Mouse (Mus musculus) kidney, postnatal 25 days (tissue): ENCODE measurements at regions not wholly inside any gene's neighbourhood (a gene's known extent, or its start where the extent isn't known, plus 50 kb on each side); places are given as distances from the start of the nearest gene placed in this dataset.
A peak's percentile ranks its signal among the peaks of the same experiment; 100 is the strongest.

Experiments
- DNase-seq, 2 experiments: peaks; one replicate each; pipeline ENCODE4 v3.0.0; 2021; ENCODE audit warnings: mixed read lengths in 2 of 2

DNA sequence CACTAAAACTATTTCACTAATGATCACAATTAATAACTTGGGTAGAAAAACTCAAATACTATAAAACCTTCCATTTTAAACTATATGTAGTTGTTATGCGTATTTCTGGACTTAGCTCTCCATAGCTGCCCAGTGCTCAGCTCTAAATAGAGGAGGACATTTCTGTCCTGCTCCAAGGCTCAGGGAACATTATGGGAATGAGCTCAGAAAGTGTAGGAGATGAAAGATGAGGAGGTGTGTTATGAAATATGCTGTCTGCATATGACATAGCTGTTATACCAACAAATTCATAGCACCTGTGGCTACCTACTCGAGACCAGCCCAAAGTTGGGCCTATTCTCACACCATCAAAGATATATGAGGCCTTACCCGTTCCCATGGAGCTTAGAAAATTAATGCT, 106.3 kb downstream of the Aldh8a1 start:
- DNase-seq = no peak

DNA sequence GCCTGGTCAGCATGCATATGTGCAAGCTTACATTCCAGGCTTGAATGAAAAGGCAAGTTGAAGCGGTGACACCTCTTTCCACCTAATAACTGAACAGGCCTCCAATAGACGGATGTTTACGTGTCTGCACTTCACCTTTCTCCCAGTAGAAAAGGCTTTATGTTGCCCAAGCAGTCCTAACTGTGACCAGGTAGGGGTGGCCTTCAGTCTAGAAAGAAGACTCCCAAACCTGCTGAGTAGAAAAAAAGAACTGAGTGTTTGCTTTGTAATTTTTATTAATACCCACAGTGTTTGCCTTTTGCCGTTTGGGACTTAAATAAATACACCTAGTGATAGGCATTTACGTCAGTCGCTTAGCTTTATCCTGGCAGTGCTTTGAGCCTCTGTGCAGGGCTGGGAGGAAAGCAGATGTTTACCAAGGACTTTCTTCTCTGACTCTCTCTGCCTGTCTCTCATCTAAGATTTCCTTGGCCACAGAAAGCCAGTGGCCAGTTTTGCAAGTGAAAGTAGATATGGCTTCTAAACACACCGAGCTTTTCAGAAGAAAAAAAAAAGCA, 104.5 kb upstream of the 1700020N01Rik start:
- no peak for DNase-seq

- peak; percentile 84 for DNase-seq
Observed at GRCm38 (mm10) chr10:21490910-21491309, 102.0 kb upstream of the 1700020N01Rik start.

GRCm38 (mm10) chr10:21492254-21492894, 100.6 kb upstream of the 1700020N01Rik start:
- peak in 1 of 2 experiments; percentile 40 for DNase-seq

- DNase-seq = no peak
Observed at GRCm38 (mm10) chr10:21494536-21494935, 98.4 kb upstream of the 1700020N01Rik start.

- DNase-seq = no peak
Observed at GRCm38 (mm10) chr10:21497110-21497509, 95.8 kb upstream of the 1700020N01Rik start.

- no peak for DNase-seq
Observed at GRCm38 (mm10) chr10:21498143-21498542, 94.8 kb upstream of the 1700020N01Rik start.

DNA sequence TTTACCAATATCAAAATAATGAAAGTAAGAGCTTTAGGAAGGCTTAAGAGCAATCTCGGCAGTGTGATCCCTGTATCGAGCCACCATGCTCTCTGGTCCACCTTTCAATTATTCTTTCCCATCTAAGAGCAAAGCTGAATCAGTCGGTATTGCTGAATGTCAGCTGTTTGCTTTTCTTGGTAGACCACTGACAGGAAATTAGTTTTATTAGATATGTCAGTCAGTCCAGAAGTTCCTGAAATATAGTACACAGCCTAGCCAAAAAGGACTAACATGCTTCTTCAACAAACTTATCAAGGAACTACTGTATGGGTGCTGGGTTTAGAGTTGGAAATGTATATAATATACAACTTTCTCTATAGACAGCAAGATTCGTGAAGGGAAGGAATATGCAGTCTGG, 91.3 kb upstream of the 1700020N01Rik start:
- no peak for DNase-seq

GRCm38 (mm10) chr10:21504431-21504830, 88.5 kb upstream of the 1700020N01Rik start:
- DNase-seq = no peak

DNA sequence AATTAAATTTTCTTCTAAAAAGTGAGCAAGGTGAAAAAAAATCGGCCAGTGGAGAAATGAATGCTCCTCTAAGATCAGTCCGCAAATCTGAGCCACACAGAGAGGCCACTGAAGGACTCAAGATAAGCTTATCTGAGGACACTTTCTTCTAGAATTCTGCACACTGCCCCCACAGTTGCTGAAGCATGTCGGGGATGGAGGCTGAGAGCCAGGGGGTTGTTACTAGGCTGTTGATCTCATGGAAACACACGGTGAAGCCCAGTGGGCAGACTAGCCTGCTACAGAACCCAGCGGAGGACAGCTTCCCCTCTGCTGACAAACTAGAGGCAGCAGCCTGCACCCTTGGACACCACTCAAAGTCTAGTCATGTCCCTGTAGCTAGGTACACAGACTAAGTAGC, 81.6 kb upstream of the 1700020N01Rik start:
- peak in 1 of 2 experiments; percentile 48 for DNase-seq

GRCm38 (mm10) chr10:21512486-21512885, 80.5 kb upstream of the 1700020N01Rik start:
- no peak for DNase-seq

DNA sequence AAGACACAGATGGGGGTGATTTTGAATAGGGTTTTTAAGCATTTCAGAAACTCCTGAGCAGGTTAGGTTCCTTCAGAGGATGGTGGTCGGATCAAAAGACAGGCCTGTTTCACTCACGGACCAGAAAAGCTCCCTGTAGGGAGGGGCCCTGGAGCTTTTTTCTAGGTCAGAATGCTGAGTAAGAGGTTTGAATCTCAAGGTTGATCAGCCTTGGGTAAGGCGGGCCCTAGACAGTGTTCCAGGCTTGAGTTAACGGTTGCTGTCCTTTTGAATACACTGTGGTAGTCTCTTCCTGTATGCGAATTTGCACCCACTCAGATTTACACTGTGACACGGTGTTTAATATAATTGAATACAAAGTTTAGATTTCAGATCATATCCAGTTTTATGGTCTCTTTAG, 75.2 kb upstream of the 1700020N01Rik start:
- DNase-seq = no peak

GRCm38 (mm10) chr10:21520854-21521253, 72.1 kb upstream of the 1700020N01Rik start:
- no peak for DNase-seq

DNA sequence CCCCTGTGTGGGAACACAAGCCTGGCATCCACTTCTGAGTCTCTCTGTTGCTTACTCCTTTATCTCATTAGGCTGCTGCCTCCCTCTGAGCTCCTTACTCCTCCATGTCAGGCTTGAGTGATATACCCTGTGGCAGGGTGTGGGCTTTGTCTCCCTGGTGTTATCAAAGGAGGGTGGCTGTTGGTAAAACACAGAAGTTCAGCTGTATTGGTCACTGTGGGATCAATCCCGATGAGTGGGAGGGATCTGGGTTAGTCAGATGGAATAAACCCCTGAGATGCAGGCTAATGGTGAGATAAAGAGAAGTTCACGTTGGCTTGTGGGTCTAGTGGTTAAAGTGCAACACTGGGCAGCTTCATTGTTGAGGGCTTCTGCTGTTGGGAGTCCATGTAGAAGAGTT, 67.4 kb upstream of the 1700020N01Rik start:
- no peak for DNase-seq

DNA sequence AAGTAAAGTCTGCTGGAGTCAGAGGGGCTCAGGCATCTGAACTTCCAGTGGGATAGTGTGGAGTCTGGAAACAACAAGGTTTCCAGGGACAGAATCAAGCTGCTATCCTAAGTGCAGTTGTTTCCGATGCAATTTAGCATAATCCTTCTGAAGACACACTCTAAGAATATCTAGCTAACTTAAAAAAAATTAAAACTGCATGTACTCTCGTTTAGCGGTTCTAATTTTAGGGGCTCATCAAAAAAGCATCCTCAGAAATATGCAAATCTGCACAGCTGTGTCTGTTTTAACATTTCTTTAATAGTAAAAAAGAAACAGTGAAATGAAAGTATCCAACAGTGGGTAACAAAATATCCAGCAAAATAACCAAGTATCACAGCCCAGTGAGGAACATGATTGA, 64.5 kb upstream of the 1700020N01Rik start:
- DNase-seq = no peak

DNA sequence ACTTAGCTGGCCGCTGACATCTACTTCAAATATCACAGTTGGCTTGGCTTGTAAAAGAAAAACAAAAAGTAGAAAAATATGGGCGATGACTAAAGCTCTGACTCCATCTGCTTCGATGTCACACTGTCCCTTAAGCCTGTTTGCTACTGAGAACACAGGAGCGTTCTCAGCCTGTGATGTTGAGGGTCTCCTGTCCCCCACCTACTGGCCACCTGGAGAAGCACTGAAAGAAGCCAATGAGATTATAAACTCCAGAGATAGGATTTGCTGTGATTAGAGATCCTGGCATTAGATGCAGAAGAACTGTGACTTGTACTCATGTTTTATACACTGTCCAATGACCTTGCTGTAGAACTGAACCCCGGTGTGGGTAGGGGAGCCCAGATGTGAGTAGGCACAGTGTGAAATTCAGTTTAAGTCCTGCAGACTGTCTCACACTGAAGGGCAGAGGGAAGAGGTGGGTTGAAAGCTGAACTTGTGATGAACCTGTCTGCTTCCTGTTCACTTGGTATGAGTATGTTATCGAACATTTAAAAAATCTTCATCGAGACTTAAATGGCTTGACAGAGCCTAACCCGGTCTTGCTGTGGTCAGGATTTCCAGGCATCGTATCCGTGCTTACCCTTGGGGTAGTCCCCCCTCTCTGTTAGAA, 63.7 kb upstream of the 1700020N01Rik start:
- DNase-seq = no peak

- no peak for DNase-seq
Observed at GRCm38 (mm10) chr10:21532142-21532541, 60.8 kb upstream of the 1700020N01Rik start.

- DNase-seq = no peak
Observed at GRCm38 (mm10) chr10:21535631-21536030, 57.3 kb upstream of the 1700020N01Rik start.

DNA sequence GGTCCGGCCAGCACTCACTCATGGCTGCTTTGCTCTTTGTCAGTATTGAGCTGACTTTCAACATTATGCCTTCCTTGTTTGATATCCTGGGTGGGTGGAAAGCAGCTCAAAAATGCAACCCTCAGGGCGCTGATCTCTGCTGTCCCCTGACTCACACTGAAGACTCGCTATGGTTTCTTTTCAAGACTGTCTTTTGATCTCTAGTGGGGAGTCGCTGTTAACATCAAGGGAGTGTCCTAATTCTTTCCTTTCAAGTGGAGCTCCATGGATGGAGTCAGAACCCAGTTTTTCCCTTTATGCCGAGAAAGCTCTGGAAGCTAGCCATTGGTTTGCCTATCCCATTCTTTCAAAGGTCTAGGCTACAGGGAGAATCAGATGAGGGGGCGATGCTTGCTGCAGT, 54.5 kb upstream of the 1700020N01Rik start:
- no peak for DNase-seq
